Mouse (Mus musculus) G1E (cell line): Measurements from ENCODE around the gene Rgs19.

Experiments used
- CTCF ChIP-seq: IDR thresholded peaks from 2 replicates; pipeline ENCODE4 v1.5.1; 2012; ENCODE audit warnings: low read depth, low read length, inconsistent platforms, mixed read lengths
- GATA1 ChIP-seq: IDR thresholded peaks from 2 replicates; pipeline ENCODE4 v1.6.1; 2012; ENCODE audit warnings: borderline replicate concordance, low read length, inconsistent platforms, mixed read lengths
- GATA2 ChIP-seq: IDR thresholded peaks from 2 replicates; pipeline ENCODE4 v1.6.1; 2012; ENCODE audit warnings: low read depth, low read length, inconsistent platforms, borderline replicate concordance
- POLR2AphosphoS5 ChIP-seq: IDR thresholded peaks from 2 replicates; pipeline ENCODE4 v1.6.1; 2012; ENCODE audit warnings: low read depth, low read length, inconsistent platforms; ENCODE audit not compliant: insufficient replicate concordance
- TAL1 ChIP-seq: conservative IDR thresholded peaks from 2 replicates; pipeline ENCODE4 v1.6.1; 2012; ENCODE audit warnings: low read depth, low read length, inconsistent platforms, mixed read lengths

GRCm38 (mm10) chr2:181680716-181681117, 13.1 kb downstream of the Rgs19 start:
- TF ChIP-seq CTCF (no peak), POLR2AphosphoS5 (no peak), GATA2 (no peak), TAL1 (no peak), GATA1 (no peak)
